Mouse (Mus musculus) cerebellum, adult 11-12 months (tissue): ENCODE measurements around the gene Fignl2.

ENCODE experiments used
- DNase-seq: peaks from one replicate; pipeline ENCODE4 v3.0.0; 2022

The Fignl2 gene

GRCm38 (mm10) chr15:101092829-101093648 lies 14.7 kb upstream of the Fignl2 start:
- DNase-seq, result peak; percentile 42

GRCm38 (mm10) chr15:101092121-101092828 lies 13.9 kb upstream of the Fignl2 start:
- DNase-seq, result no peak

DNA sequence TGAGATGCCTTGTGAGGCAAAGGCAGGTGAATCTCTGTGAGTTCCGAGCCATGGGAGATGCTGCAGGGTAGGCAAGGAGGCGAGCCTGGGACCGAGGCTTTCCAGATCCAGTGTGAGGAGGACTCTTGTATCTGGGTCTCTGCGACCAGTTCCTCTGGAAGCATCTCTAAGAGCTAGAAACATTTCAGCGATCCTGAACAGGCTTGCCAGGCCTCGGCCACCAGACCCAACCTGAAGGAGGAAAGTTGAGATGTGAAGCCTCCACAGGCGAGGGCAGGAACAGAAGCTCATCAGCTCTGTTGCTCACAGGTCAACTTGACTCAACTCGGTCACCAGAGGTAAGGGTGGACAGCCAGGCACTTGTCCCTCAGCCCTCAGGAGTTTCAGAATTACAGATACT lies 13.2 kb upstream of the Fignl2 start:
- DNase-seq, result no peak

DNA sequence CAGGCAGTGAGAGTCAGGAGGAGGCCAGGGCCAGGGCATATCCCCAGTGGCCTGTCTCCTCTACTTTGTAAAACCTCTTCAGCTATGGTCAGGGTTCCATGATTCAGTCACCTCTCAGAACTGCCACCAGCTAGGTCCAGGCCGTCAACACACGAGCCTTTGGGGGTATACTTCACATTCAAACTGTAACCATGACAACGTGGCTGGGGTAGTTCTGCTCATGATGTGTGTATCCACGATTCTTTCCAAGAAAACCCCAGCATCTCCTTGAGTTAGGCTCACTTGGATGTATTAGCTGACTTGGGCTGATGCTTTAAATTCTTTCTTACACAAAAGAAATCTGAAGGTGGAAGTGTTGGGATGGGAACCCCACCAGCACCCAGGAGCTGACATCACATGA lies 9.9 kb upstream of the Fignl2 start:
- no peak for DNase-seq

GRCm38 (mm10) chr15:101086956-101087355 lies 8.6 kb upstream of the Fignl2 start:
- DNase-seq, result no peak

- no peak for DNase-seq
Observed at GRCm38 (mm10) chr15:101086451-101086850, 8.1 kb upstream of the Fignl2 start.

- no peak for DNase-seq
Observed at GRCm38 (mm10) chr15:101084499-101084898, 6.1 kb upstream of the Fignl2 start.

- no peak for DNase-seq
Observed at GRCm38 (mm10) chr15:101082236-101082635, 3.9 kb upstream of the Fignl2 start.

DNA sequence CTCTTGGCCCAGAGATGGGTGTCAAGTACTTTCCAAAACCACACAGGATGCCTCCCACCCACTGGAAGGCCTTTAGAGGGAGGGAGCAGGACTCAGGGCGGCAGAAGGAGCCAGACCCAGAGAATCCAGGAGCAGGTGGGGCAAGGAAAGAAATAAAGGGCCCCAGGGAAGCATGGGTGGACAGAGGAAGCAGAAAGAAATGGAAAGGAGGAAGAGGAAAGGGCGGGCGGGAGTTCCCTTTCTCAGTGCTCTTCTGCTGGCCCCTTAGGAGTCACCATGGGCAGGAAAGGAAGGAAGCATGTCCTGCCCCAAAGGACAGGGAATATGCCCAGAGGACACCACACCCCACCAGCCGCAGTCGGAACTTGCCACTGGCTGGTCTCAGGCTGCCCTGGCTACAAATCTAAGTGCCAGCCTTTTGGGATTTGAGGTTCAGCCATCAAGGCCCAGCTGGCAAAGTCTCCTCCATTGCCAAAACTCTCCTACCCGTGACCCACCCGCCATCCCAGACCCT lies 2.7 kb upstream of the Fignl2 start:
- DNase-seq, result no peak

GRCm38 (mm10) chr15:101080031-101080520 lies 1.7 kb upstream of the Fignl2 start:
- DNase-seq, result no peak

- DNase-seq, result peak; percentile 51
Observed at GRCm38 (mm10) chr15:101078731-101079156, 377 bp upstream of the Fignl2 start.

- no peak for DNase-seq
Observed at GRCm38 (mm10) chr15:101077001-101077812, 1.2 kb downstream of the Fignl2 start.

GRCm38 (mm10) chr15:101076071-101077000 lies 2.0 kb downstream of the Fignl2 start:
- DNase-seq, result no peak

DNA sequence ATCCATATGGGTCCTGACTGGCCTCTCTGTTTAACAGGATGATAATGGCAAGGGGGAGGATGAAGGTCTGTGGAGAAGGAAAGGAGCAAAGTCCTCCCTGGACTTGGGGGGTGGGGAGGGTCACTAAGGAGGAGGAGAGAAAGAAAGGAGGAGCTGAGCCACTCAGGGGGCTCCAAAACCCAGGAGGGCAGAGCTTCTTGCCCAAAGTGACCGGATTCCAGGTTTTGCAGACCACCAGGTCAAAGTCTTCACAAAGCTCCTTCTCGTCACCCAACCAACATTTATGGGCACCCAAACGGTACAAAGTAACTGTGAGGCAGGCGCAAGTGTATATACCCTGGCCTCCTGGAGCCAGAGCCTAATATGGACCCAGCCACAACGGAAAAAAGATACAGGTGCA lies 2.7 kb downstream of the Fignl2 start:
- no peak for DNase-seq

DNA sequence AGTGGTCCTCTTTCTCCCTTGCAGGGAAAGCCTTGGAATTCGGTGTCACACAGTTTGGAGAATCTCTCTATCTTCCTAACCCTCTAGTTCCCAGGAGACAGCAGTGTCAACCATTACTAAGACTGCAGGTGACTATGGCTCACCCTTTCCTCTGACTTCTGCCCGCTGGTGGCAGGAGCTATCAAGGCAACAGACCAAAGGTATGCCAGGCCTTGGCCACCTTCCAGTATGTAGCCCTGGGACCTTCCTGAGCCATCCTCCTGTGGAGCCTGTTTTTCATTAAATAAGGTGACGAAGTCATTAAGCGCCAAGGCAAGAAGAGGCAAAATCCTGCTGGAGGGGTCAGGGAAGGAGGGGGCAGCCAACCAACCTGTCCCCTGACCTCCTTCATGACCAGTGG lies 3.2 kb downstream of the Fignl2 start:
- no peak for DNase-seq

GRCm38 (mm10) chr15:101074067-101074466 lies 4.3 kb downstream of the Fignl2 start:
- DNase-seq, result no peak

DNA sequence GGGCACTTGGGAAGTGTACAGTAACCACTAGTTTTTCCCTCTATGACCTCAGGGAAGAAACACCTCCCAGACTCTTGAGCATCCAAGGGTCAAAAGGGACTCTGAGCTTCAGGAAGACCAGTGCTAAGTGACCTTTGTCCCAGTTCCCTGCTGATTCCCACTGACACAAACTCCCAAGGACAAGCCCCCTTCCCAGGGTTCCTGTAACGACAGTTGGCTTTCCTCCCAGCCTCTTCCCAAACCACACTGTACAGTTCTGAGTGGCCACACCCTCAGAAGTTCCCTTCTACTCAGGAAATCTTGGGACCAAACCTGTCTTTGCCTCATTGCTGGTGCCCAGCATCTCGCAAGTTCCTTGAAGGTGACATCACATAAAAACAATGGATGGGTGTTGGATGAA lies 5.6 kb downstream of the Fignl2 start:
- DNase-seq, result no peak

DNA sequence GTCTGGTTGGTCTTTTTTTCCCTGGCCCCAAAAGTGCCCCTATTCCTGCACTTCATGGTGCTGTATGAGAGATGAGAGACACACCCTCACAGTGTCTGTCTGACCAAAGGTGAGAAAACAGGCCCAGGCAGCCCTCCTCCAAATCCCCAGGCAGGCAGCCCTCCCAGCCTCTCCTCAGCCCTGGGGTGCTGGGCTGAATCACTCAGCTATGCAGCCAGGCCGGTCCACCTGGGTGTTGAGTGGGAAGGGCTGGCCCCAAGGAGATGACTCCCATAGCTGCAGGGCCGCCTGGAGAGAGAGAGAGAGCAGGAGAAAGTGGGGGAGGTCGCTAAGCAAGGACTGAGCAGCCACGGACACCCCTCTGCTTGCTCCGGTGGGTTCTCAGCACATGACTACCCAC lies 7.6 kb downstream of the Fignl2 start:
- DNase-seq, result no peak

DNA sequence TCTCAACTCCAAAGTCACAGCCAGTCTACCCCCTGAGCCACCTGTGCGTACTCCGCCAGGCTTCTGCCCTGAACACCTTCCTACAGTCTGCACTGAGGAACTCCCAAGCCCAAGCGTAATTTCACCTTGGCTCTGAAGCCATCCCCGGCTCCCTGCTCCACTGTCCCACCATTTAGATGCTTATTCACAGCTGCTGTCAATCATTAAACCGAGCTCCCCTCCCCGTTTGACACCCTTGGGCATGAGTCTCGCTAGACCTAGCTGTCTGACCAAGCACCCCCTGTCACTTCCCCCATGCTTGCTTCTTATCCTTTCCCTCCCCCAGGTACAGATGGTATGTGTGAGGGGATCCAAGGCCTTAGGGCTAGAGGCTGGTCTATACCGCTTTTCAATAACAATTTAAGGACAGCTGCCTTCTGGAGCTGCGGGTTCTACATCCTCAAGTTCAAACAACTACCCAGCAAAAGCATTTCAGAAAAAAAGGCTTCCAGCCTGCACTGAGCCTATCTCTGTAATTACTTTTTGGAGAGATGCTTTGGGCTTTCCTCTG lies 8.7 kb downstream of the Fignl2 start:
- DNase-seq, result no peak

- DNase-seq, result no peak
Observed at GRCm38 (mm10) chr15:101068671-101069070, 9.7 kb downstream of the Fignl2 start.

DNA sequence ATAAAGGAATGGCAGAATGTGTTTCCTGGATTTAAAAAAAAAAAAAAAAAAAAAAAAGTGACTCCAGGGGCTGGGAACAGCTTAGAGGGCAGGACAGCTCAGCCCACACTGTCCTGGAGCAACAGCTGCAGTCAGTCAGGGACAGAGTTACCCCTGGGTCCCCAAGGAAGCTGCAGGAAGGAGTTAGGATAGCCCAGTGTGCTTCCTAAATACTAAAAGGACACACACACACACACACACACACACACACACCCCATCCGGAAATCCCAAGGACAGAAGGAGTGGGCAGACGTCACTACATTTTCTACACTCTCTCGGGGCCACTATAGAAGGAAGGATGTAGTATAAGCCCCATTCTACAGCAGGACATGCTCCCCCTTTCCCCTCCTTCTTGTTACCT lies 10.3 kb downstream of the Fignl2 start:
- no peak for DNase-seq
